Mouse (Mus musculus): ENCODE data around the gene Parp16.

DNA sequence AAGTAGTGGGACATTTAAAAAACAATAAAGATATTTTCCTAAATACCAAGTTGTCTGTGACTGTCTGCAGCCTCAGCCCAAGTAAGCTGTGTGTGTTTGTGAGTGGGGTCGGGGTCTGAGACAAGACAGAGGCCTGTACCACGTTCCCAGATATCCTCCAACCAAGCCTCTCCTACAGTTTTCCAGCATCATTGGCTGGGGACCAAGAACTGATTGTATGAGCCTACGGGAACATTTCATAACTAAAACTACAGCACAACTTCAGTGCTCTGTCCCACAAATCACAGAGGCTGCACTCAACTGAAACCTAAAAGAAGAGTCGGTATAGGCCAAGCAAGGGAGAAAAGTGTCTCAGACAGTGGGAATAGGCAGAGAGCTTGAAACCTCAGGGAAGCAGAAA lies 44.0 kb downstream of the Parp16 start:
- TF ChIP-seq POLR2A (IDR thresholded peaks at IDR 0.05; ENCODE audit: borderline replicate concordance, control insufficient read depth, low read depth, low read length) (no peak), CTCF (IDR thresholded peaks at IDR 0.05; ENCODE audit: control insufficient read depth, insufficient read depth, low read length) (no peak)

Data from bone marrow, adult 2 months (tissue).